Mouse (Mus musculus) mouse trophoblast stem cell (cell line): ENCODE measurements around the gene Ankrd33.

Experiments used
- in situ Hi-C, 2 experiments: fragments of 300-500 bp; cut with MseI, MboI; formaldehyde crosslinking; loops; 2 replicates in 1 of 2; 3 replicates in 1 of 2; pipeline ENCODE4 v1.15.1; 2025

The Ankrd33 gene

GRCm38 (mm10) chr15:101122290-101122589 lies 6.7 kb downstream of the Ankrd33 start:
- in situ Hi-C loops = no loop called here

GRCm38 (mm10) chr15:101123202-101123601 lies 7.6 kb downstream of the Ankrd33 start:
- in situ Hi-C loops = no loop called here

GRCm38 (mm10) chr15:101125561-101125960 lies 10.0 kb downstream of the Ankrd33 start:
- in situ Hi-C loops = no loop called here

- in situ Hi-C loops = no loop called here
These were observed 11.5 kb downstream of the Ankrd33 start for GRCm38 (mm10) chr15:101126876-101127544.

- in situ Hi-C loops = no loop called here
These were observed 12.9 kb downstream of the Ankrd33 start, which contains the start of gene Acvrl1 for GRCm38 (mm10) chr15:101128181-101129089. Gene Acvrl1, plus strand, starts transcription at chr15:101128522.

GRCm38 (mm10) chr15:101129412-101129811 lies 13.9 kb downstream of the Ankrd33 start:
- in situ Hi-C loops = no loop called here

GRCm38 (mm10) chr15:101131498-101131897 lies 15.9 kb downstream of the Ankrd33 start:
- in situ Hi-C loops = no loop called here

- in situ Hi-C loops = no loop called here
These were observed 16.5 kb downstream of the Ankrd33 start for GRCm38 (mm10) chr15:101132041-101132440.

GRCm38 (mm10) chr15:101132761-101133160 lies 17.2 kb downstream of the Ankrd33 start:
- in situ Hi-C loops = no loop called here

GRCm38 (mm10) chr15:101133993-101134704 lies 18.6 kb downstream of the Ankrd33 start:
- in situ Hi-C loops = no loop called here

GRCm38 (mm10) chr15:101135405-101135804 lies 19.9 kb downstream of the Ankrd33 start:
- in situ Hi-C loops = no loop called here

- in situ Hi-C loops = no loop called here
These were observed 21.9 kb downstream of the Ankrd33 start for GRCm38 (mm10) chr15:101137455-101137854.

GRCm38 (mm10) chr15:101138675-101139074 lies 23.1 kb downstream of the Ankrd33 start:
- in situ Hi-C loops = no loop called here

GRCm38 (mm10) chr15:101139885-101140284 lies 24.3 kb downstream of the Ankrd33 start:
- in situ Hi-C loops = no loop called here

- in situ Hi-C loops = no loop called here
These were observed 25.0 kb downstream of the Ankrd33 start for GRCm38 (mm10) chr15:101140587-101140986.

GRCm38 (mm10) chr15:101141061-101141541 lies 25.5 kb downstream of the Ankrd33 start:
- in situ Hi-C loops = no loop called here

GRCm38 (mm10) chr15:101142672-101143071 lies 27.1 kb downstream of the Ankrd33 start:
- in situ Hi-C loops = no loop called here

- in situ Hi-C loops = no loop called here
These were observed 27.9 kb downstream of the Ankrd33 start for GRCm38 (mm10) chr15:101143494-101143893.

GRCm38 (mm10) chr15:101144176-101144575 lies 28.6 kb downstream of the Ankrd33 start:
- in situ Hi-C loops = no loop called here

GRCm38 (mm10) chr15:101144779-101145178 lies 29.2 kb downstream of the Ankrd33 start:
- in situ Hi-C loops = no loop called here

- in situ Hi-C loops = no loop called here
These were observed 30.0 kb downstream of the Ankrd33 start for GRCm38 (mm10) chr15:101145424-101146099.
